Mouse (Mus musculus): ENCODE measurements around the gene Olfr1044. TPM values are rescaled to one million over a fixed set of nuclear protein-coding genes. Genes with fewer than 3 reads are reported as not detected.
"Not testable (repeated sequence)": the region's sequence is repeated elsewhere in the genome, so short reads cannot be mapped to it uniquely, and the experiment has no call there.

The Olfr1044 gene
- polyA plus RNA-seq (2015; fragmentation: Nextera tagmentation; extraction: Ambion mirVana): not detected in 2 replicates

DNA sequence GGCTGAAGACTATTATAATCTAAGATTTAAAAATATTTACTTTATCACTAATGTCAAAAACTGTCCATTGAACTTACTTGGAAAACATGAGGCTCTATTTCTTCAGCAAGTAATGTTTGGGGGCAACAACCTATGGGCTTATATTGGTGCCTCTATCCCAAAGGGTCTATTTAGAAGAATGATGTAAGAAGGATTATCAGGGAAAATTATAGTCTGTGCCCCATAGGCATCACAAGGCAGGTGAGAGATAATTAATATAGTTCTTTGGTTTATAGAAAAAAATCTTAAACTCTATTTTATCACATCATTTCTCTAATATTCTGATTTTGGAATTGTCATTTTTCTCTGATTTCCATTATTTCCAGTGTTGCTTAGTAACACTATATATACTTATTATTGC lies at the start of gene Olfr1044:
Olfr1044 (minus strand) TSS at position 101 of the 400 bp plus-strand sequence.
- Histone ChIP-seq H3K27me3 (no peaks in the 10 kb centered on the region), H3K27ac (no peak within 1 kb of the TSS), H3K4me3 (replicated peaks) (no peak within 1 kb of the TSS), H3K36me3 (no peaks in the 10 kb centered on the region), H3K4me2 (no peak within 1 kb of the TSS), H3K9ac (no peak within 1 kb of the TSS), H3K9me3 (replicated peaks) (no peaks in the 10 kb centered on the region), H3K4me1 (replicated peaks) (no peaks in the 10 kb centered on the region)
- DNase-seq (no peak), ATAC-seq (ENCODE audit: low read depth) (no peak)

DNA sequence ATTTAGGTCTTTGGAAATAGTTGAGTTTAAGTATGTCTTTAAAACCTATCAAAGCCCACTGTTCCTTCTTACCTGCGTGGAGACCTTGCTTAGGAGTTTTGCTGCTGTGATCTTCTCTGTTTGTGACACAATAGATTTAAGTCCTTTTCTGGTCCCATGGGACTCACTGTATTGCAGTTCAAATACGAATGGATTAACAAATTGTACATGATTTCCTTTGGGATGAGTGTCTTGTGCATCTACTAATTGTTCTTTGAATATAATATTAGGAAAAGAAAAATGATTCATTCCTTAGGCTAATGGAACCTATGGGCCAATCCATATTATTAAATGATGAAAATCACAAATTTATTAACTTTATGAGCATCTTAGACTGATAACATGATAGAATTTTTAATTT lies 41.6 kb upstream of the Olfr1044 start, which contains the start of gene Olfr1046:
Olfr1046 (minus strand) TSS at position 101 of the 400 bp plus-strand sequence.
- ATAC-seq (ENCODE audit: low read depth) (no peak), DNase-seq (no peak)
- Histone ChIP-seq H3K9me3 (replicated peaks) (no peaks in the 10 kb centered on the region), H3K9ac (no peak within 1 kb of the TSS), H3K36me3 (no peaks in the 10 kb centered on the region), H3K27ac (no peak within 1 kb of the TSS), H3K27me3 (no peaks in the 10 kb centered on the region), H3K4me2 (no peak within 1 kb of the TSS), H3K4me3 (replicated peaks) (no peak within 1 kb of the TSS), H3K4me1 (replicated peaks) (no peaks in the 10 kb centered on the region)
- WGBS (ENCODE audit: insufficient replicate concordance): 45% methylated on average over 2 of the region's 2 CpGs

DNA sequence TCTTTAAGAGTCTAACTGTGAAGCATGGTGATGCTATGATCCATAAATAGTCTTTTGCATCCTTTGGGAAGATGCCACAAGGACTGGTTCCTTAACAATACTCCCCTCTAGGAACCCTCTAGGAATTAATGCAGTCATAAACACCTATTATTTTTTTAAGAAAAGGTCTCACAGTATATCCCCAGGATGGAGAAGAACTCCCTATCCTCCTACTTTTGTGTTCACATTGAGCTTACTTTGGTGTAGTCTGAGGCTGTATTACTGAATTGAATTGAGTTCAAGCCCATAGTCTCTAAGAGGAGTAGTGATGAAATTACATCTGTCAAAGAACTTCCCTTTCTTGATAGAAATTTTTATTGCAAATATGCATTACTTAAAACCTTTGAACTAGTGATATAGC lies 25.3 kb upstream of the Olfr1044 start, which contains the start of gene Olfr1045:
Olfr1045 (minus strand) TSS at position 101 of the 400 bp plus-strand sequence.
- no peaks in the 10 kb centered on the region for H3K36me3 ChIP-seq
- no peak for DNase-seq
- H3K9me3 ChIP-seq (replicated peaks): no peaks in the 10 kb centered on the region
- H3K4me3 ChIP-seq (replicated peaks): no peak within 1 kb of the TSS
- H3K27me3 ChIP-seq: no peaks in the 10 kb centered on the region
- ATAC-seq (ENCODE audit: low read depth): no peak
- no peak within 1 kb of the TSS for H3K9ac ChIP-seq
- H3K4me1 ChIP-seq (replicated peaks): no peaks in the 10 kb centered on the region
- no peak within 1 kb of the TSS for H3K27ac ChIP-seq
- H3K4me2 ChIP-seq: no peak within 1 kb of the TSS

DNA sequence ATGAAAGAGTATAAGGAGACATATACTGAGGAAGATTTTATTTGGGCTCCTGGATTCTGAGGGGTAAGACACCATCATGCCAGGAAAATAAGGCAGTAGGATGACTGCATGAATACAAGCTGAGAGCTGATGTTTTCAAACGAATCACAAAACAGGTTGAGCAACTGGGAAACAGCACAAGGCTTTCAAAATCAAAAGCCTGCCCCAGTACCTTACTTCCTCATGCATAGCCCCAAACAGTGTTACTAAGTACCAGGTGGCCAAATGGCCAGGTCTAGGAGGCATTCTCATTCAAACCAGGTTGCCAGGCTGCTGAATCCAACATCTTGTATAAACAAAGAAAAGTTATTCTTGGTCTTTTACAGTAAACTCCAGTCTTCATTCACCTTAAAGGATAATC lies 18.2 kb upstream of the Olfr1044 start:
- Histone ChIP-seq H3K36me3 (no peaks in the 10 kb centered on the region), H3K27me3 (no peaks in the 10 kb centered on the region), H3K27ac (no peak overlapping the region), H3K4me1 (replicated peaks) (no peaks in the 10 kb centered on the region), H3K4me2 (no peak overlapping the region), H3K9ac (no peak overlapping the region), H3K4me3 (replicated peaks) (no peak overlapping the region), H3K9me3 (replicated peaks) (no peaks in the 10 kb centered on the region)
- WGBS (ENCODE audit: insufficient replicate concordance): 18% methylated on average over 1 of the region's 1 CpGs
- no peak for ATAC-seq (ENCODE audit: low read depth)
- DNase-seq: no peak

DNA sequence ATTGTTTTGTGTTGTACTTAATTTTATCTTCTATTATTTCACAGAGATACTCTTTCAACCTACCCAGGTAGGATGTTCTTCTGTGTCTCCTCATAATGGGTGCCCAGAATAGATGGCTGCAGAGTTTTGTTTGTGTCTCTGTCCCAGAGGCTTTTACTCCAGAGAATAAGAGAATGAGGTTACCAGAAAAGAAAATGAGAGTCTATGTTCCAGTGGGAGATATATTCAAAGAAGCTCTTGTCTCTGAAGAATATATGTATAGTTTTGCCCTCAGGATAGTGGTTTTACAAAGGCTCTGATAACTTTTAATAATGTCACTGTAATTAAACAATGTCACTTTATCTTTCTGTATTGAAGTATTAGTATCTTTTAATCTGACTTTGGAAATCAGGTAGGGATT lies 8.0 kb upstream of the Olfr1044 start, which contains the start of gene Olfr52:
Olfr52 (minus strand) TSS at position 101 of the 400 bp plus-strand sequence.
- Histone ChIP-seq H3K9me3 (replicated peaks) (no peaks in the 10 kb centered on the region), H3K9ac (no peak within 1 kb of the TSS), H3K27ac (no peak within 1 kb of the TSS), H3K4me3 (replicated peaks) (no peak within 1 kb of the TSS), H3K4me1 (replicated peaks) (no peaks in the 10 kb centered on the region), H3K36me3 (no peaks in the 10 kb centered on the region), H3K27me3 (no peaks in the 10 kb centered on the region), H3K4me2 (no peak within 1 kb of the TSS)
- no peak for ATAC-seq (ENCODE audit: low read depth)
- no peak for DNase-seq

DNA sequence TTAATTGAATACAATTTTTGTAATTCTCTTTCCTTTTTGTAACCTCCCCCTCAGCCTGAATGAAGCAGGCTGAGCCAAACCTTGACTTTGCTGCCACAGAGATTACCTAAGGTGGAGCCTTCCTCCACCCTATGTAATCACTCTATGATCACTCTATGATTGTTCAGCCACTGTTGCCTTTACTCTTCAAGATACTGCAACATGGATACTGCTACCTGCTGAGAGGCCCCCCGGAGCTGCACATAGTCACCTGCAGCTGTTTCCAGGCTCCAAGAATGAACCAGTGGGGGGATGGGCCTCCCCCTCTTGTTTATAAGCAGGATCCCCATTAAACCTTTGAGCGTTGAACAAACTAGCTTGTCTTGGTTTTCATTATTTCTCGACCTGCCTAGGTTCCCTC lies 2.3 kb upstream of the Olfr1044 start:
- WGBS (ENCODE audit: insufficient replicate concordance): 61% methylated on average over 3 of the region's 3 CpGs
- H3K9me3 ChIP-seq (replicated peaks): no peaks in the 10 kb centered on the region
- no peaks in the 10 kb centered on the region for H3K4me1 ChIP-seq (replicated peaks)
- no peak overlapping the region for H3K4me2 ChIP-seq
- no peak for ATAC-seq (ENCODE audit: low read depth)
- no peaks in the 10 kb centered on the region for H3K36me3 ChIP-seq
- no peak overlapping the region for H3K9ac ChIP-seq
- DNase-seq: no peak
- H3K27ac ChIP-seq: no peak overlapping the region
- H3K27me3 ChIP-seq: no peaks in the 10 kb centered on the region
- H3K4me3 ChIP-seq (replicated peaks): no peak overlapping the region

DNA sequence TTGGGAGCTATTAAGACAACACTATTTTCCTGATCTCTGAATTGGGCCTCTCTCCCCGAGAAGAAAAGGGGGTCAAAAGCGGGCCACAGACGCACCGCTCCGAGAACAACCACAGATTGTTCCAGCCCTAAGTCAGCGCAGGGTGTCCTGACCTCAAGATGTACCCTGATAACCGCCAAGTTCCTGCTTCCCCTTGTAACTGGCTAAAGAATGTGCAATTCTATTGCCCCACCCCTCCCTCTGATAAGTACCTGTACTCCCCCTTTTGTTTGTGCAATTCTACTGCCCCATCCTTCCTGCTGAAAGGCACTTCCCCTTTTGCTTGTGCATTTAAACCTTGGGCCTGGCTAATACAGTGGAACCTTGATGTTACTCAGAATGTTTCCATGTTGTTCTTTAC lies 2.2 kb downstream of the Olfr1044 start:
- not testable (repeated sequence) for H3K4me3 ChIP-seq (replicated peaks); H3K9ac ChIP-seq; H3K4me2 ChIP-seq; H3K27ac ChIP-seq; ATAC-seq (ENCODE audit: low read depth); DNase-seq; H3K4me1 ChIP-seq (replicated peaks); H3K27me3 ChIP-seq; H3K36me3 ChIP-seq; H3K9me3 ChIP-seq (replicated peaks)
- WGBS (ENCODE audit: insufficient replicate concordance): 56% methylated on average over 7 of the region's 7 CpGs

DNA sequence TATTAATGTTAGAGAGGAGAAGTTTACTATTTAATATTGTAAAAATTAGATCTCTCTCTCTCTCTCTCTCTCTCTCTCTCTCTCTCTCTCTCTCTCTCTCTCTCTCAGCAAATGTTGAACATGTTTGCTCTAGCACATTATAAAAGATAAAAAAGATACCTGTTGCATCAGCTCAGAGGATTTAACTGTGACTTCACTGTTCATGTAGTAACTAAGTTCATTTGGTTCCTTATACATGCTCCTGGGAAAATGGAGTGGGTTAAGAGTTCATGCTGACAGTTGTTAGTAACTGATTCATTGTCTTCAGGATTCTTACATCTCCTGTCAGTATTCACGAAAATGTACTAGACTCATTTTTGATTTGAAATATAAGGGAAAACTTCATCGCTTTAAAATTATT lies 10.2 kb downstream of the Olfr1044 start, which contains the start of gene Olfr1043:
Olfr1043 (minus strand) TSS at position 101 of the 400 bp plus-strand sequence.
- Histone ChIP-seq H3K36me3 (no peaks in the 10 kb centered on the region), H3K4me3 (replicated peaks) (no peak within 1 kb of the TSS), H3K4me1 (replicated peaks) (no peaks in the 10 kb centered on the region), H3K9me3 (replicated peaks) (no peaks in the 10 kb centered on the region), H3K27ac (no peak within 1 kb of the TSS), H3K4me2 (no peak within 1 kb of the TSS), H3K9ac (no peak within 1 kb of the TSS), H3K27me3 (no peaks in the 10 kb centered on the region)
- no peak for ATAC-seq (ENCODE audit: low read depth)
- no peak for DNase-seq
- WGBS (ENCODE audit: insufficient replicate concordance): 76% methylated on average over 2 of the region's 2 CpGs

DNA sequence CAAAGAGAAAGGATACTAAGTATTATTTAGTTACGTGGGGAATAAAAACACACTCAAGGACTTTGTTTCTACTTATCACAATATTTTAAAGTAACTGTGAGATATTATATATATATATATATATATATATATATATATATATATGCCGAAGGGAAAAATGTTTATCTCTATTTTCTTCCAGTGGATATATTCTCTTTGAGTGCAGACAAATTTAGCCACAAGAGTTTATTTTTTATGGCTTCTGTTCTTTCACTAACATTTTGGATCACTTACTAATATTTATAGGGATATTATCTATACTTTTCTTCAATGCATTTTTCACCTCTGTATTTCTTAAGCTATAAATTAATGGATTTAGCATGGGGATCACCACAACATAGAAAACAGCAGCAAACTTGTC lies 15.9 kb downstream of the Olfr1044 start, which contains the start of gene Olfr1042:
Olfr1042 (minus strand) TSS at position 101 of the 400 bp plus-strand sequence.
- no peak for ATAC-seq (ENCODE audit: low read depth)
- Histone ChIP-seq H3K9me3 (replicated peaks) (no peaks in the 10 kb centered on the region), H3K27ac (no peak within 1 kb of the TSS), H3K27me3 (no peaks in the 10 kb centered on the region), H3K4me1 (replicated peaks) (no peaks in the 10 kb centered on the region), H3K9ac (no peak within 1 kb of the TSS), H3K4me3 (replicated peaks) (no peak within 1 kb of the TSS), H3K4me2 (no peak within 1 kb of the TSS), H3K36me3 (no peaks in the 10 kb centered on the region)
- DNase-seq: no peak
- WGBS (ENCODE audit: insufficient replicate concordance): 57% methylated on average over 2 of the region's 2 CpGs

DNA sequence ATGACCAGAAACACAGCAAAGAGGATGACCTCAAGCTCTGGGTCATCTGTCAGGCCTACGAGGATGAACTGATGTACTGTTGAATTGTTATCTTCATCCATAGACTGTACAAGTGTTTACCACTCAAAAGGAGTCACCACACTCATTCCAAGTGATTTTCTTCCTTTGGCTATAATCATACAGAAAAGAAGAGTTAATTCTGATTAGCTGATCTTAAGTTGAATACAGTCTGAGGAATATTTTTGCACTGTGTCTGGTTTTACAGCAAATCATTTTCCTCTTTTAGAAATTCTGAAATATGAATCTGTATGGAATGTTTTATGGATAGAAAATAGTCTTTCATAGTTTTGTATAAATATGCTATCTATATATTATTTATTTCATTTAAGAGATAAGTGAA lies 31.0 kb downstream of the Olfr1044 start, which contains the start of gene Olfr1040:
Olfr1040 (minus strand) TSS at position 101 of the 400 bp plus-strand sequence.
- H3K27me3 ChIP-seq: no peaks in the 10 kb centered on the region
- no peak within 1 kb of the TSS for H3K4me3 ChIP-seq (replicated peaks)
- no peak within 1 kb of the TSS for H3K4me2 ChIP-seq
- WGBS (ENCODE audit: insufficient replicate concordance): 63% methylated on average over 1 of the region's 1 CpGs
- no peaks in the 10 kb centered on the region for H3K9me3 ChIP-seq (replicated peaks)
- H3K9ac ChIP-seq: no peak within 1 kb of the TSS
- H3K27ac ChIP-seq: no peak within 1 kb of the TSS
- H3K4me1 ChIP-seq (replicated peaks): no peaks in the 10 kb centered on the region
- no peaks in the 10 kb centered on the region for H3K36me3 ChIP-seq
- DNase-seq (no peak), ATAC-seq (ENCODE audit: low read depth) (no peak)

DNA sequence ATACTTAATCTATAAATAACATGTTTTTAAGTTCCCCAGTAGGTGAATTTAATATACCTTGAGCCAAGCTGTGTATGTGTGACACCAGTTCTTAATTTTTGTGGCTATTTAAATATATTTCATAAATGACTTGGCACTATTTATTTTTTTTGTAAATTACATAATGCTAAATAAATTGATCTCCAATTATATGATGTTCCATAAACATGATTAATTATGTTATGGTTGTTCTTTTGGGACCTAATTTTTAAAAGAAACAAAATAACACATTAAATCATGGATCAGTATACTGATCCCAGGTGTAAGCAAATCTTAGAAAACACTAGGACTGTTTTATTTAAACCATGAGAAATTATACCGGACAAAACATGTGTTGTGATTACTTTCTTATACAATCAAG lies 41.8 kb downstream of the Olfr1044 start, which contains the start of gene Olfr1039:
Olfr1039 (minus strand) TSS at position 101 of the 400 bp plus-strand sequence.
- Histone ChIP-seq H3K9ac (no peak within 1 kb of the TSS), H3K4me3 (replicated peaks) (no peak within 1 kb of the TSS), H3K27me3 (no peaks in the 10 kb centered on the region), H3K4me1 (replicated peaks) (no peaks in the 10 kb centered on the region), H3K27ac (no peak within 1 kb of the TSS), H3K36me3 (no peaks in the 10 kb centered on the region), H3K4me2 (no peak within 1 kb of the TSS), H3K9me3 (replicated peaks) (no peaks in the 10 kb centered on the region)
- DNase-seq (no peak), ATAC-seq (ENCODE audit: low read depth) (no peak)
- 76% methylated on average over 1 of the region's 1 CpGs for WGBS (ENCODE audit: insufficient replicate concordance)

Data from liver, embryonic 13.5 days (tissue).